10 mouse cellular contexts compared by ENCODE assay signal in genomic region chr19:46149091-46149490, GRCm38 (mm10). TPM values are rescaled to one million over a fixed set of nuclear protein-coding genes. Genes with fewer than 3 reads are reported as not detected.
DNase-seq lines count a peak whose midpoint lies in the region; ATAC-seq and TF ChIP-seq lines count a peak whose summit lies in the region.
"Had no signal": no experiment of that assay in that cellular context is flagged by ENCODE, and none has a peak within 500 bp of the region (broad histone marks: within the 10 kb centered on the region; RNA-seq: fewer than 3 reads in every experiment).

No protein-coding gene starts in this region.

- no peak overlapping the region for H3K27ac ChIP-seq in gastrocnemius, adult 2 months
- no peak overlapping the region for H3K27ac ChIP-seq in hindbrain, embryonic 12.5 days
- no peak overlapping the region for H3K27ac ChIP-seq in liver, embryonic 16.5 days (ENCODE audit: low read length)

- intact Hi-C loops in gastrocnemius, adult 2 months (cut with DNase I) = loop anchor here (5.0 kb wide), 2 partner anchors 38 to 78 kb away; no protein-coding TSS in a partner anchor
- intact Hi-C loops in gastrocnemius, postnatal 14 days (cut with DNase I; ENCODE audit: low total_unique reads) = no loop called here
- intact Hi-C loops in left cerebral cortex, postnatal 4 days (cut with DNase I) = no loop called here

- no peaks in the 10 kb centered on the region for H3K9me3 ChIP-seq in E14TG2a.4 (ENCODE audit: low read length)
- H3K9me3 ChIP-seq in hindbrain, embryonic 12.5 days (replicated peaks) = no peaks in the 10 kb centered on the region
- no peaks in the 10 kb centered on the region for H3K9me3 ChIP-seq in liver, embryonic 16.5 days (replicated peaks; ENCODE audit: control insufficient read depth, low read length)

- 27% methylated on average over 12 of the region's 12 CpGs for WGBS in hindbrain, embryonic 12.5 days
- WGBS in liver, embryonic 16.5 days (ENCODE audit: insufficient replicate concordance) = 25% methylated on average over 12 of the region's 12 CpGs

- no peak overlapping the region for H3K9ac ChIP-seq in hindbrain, embryonic 12.5 days
- no peak overlapping the region for H3K9ac ChIP-seq in liver, embryonic 16.5 days (ENCODE audit: low read depth, low read length)

- H3K27me3 ChIP-seq in E14TG2a.4 (ENCODE audit: insufficient read depth, low read length) = peaks cover 62% of the 10 kb centered on the region
- H3K27me3 ChIP-seq in hindbrain, embryonic 12.5 days = peaks cover 70% of the 10 kb centered on the region
- peaks cover 67% of the 10 kb centered on the region for H3K27me3 ChIP-seq in liver, embryonic 16.5 days (ENCODE audit: control insufficient read depth, insufficient read depth, low read depth, low read length)

- peak overlapping the region; percentile 92 for H3K4me3 ChIP-seq in gastrocnemius, adult 2 months
- H3K4me3 ChIP-seq in E14TG2a.4 (replicated peaks; ENCODE audit: low read length) = peak overlapping the region; percentile 90
- H3K4me3 ChIP-seq in hindbrain, embryonic 12.5 days = peak overlapping the region; percentile 45; the same call in 1 of the 2 replicates
- no peak overlapping the region; the same call in 1 of the 2 replicates for H3K4me3 ChIP-seq in liver, embryonic 16.5 days (ENCODE audit: low read depth, low read length)

- H3K4me2 ChIP-seq in hindbrain, embryonic 12.5 days (replicated peaks) = peak overlapping the region; percentile 90; the same call in 1 of the 2 replicates
- peak overlapping the region; percentile 75; the same call in 1 of the 2 replicates for H3K4me2 ChIP-seq in liver, embryonic 16.5 days (ENCODE audit: low read depth, low read length)

- no peak for TF ChIP-seq CTCF in gastrocnemius, adult 2 months (IDR thresholded peaks at IDR 0.05)
- no peak for TF ChIP-seq CTCF in E14TG2a.4 (conservative IDR thresholded peaks at IDR 0.05; ENCODE audit: low read length)

- H3K36me3 ChIP-seq in E14TG2a.4 (ENCODE audit: insufficient read depth, low read length) = no peaks in the 10 kb centered on the region
- no peaks in the 10 kb centered on the region for H3K36me3 ChIP-seq in hindbrain, embryonic 12.5 days
- H3K36me3 ChIP-seq in liver, embryonic 16.5 days (ENCODE audit: control insufficient read depth, insufficient read depth) = no peaks in the 10 kb centered on the region

- DNase-seq in gastrocnemius, adult 2 months = no peak
- no peak for DNase-seq in gastrocnemius, postnatal 14 days
- DNase-seq in kidney, postnatal 10 days = no peak
- DNase-seq in left cerebral cortex, postnatal 4 days = no peak

- no peak for ATAC-seq in hindbrain, embryonic 12.5 days (ENCODE audit: low FRiP score)
- ATAC-seq in liver, embryonic 16.5 days (ENCODE audit: low read depth) = no peak
- ATAC-seq in monocyte, adult 5-6 weeks (replicated peaks; ENCODE audit: insufficient number of reproducible peaks, low FRiP score, low TSS enrichment, poor library complexity, severe bottlenecking) = no peak

- H3K4me1 ChIP-seq in E14TG2a.4 (replicated peaks; ENCODE audit: low read depth, low read length) = peaks cover 38% of the 10 kb centered on the region
- peaks cover 31% of the 10 kb centered on the region for H3K4me1 ChIP-seq in hindbrain, embryonic 12.5 days
- peaks cover 27% of the 10 kb centered on the region for H3K4me1 ChIP-seq in liver, embryonic 16.5 days (ENCODE audit: control insufficient read depth, low read depth, low read length)

RNA-seq across cellular contexts. Expression of gene Pitx3, which starts 1.0 kb away (rescaled TPM):
- 10 to 100 TPM in 1 of 2 experiments, 1 to 10 TPM in 1; 4.6 to 15.1 TPM for total RNA-seq in gastrocnemius, adult 2 months (2021)
- total RNA-seq in gastrocnemius, postnatal 14 days (2021) = 10 to 100 TPM; 12.9 to 21.9 TPM
- polyA plus RNA-seq in hindbrain, embryonic 12.5 days (2016; fragmentation: Nextera tagmentation; extraction: Ambion mirVana) = 0.90 and 3.5 TPM in 2 replicates
- polyA plus RNA-seq in liver, embryonic 16.5 days (2015; fragmentation: Nextera tagmentation; extraction: Ambion mirVana) = 0.14 TPM in 1 of 2 replicates, not detected in the other
- total RNA-seq in monocyte, adult 5-6 weeks (2017) = not detected in 3 replicates
- not detected for total RNA-seq in left cerebral cortex, postnatal 4 days (2021)
- total RNA-seq: adrenal gland, adult 2 months; layer of hippocampus, adult 18-20 months had no signal
- polyA plus RNA-seq: adrenal gland, adult 2 months had no signal

RNA-seq across cellular contexts. Expression of gene Gbf1, which starts 3.2 kb away (rescaled TPM):
- 10 to 100 TPM; 47.4 to 59.0 TPM for total RNA-seq in gastrocnemius, adult 2 months (2021)
- 10 to 100 TPM; 45.0 to 47.8 TPM for total RNA-seq in gastrocnemius, postnatal 14 days (2021)
- 76.1 and 80.5 TPM in 2 replicates for polyA plus RNA-seq in hindbrain, embryonic 12.5 days (2016; fragmentation: Nextera tagmentation; extraction: Ambion mirVana)
- 14.8 and 15.3 TPM in 2 replicates for polyA plus RNA-seq in liver, embryonic 16.5 days (2015; fragmentation: Nextera tagmentation; extraction: Ambion mirVana)
- 41.0 to 56.7 TPM (median 55.5 TPM) in 3 replicates for total RNA-seq in monocyte, adult 5-6 weeks (2017)
- 100 to 1,000 TPM; 101 to 106 TPM for total RNA-seq in left cerebral cortex, postnatal 4 days (2021)

RNA-seq across cellular contexts. Expression of gene Elovl3, which starts 17.4 kb away (rescaled TPM):
- not detected for total RNA-seq in gastrocnemius, adult 2 months (2021)
- not detected for total RNA-seq in gastrocnemius, postnatal 14 days (2021)
- polyA plus RNA-seq in hindbrain, embryonic 12.5 days (2016; fragmentation: Nextera tagmentation; extraction: Ambion mirVana) = 0.23 TPM in 1 of 2 replicates, not detected in the other
- 0.06 and 0.19 TPM in 2 replicates for polyA plus RNA-seq in liver, embryonic 16.5 days (2015; fragmentation: Nextera tagmentation; extraction: Ambion mirVana)
- total RNA-seq in monocyte, adult 5-6 weeks (2017) = not detected in 3 replicates
- not detected for total RNA-seq in left cerebral cortex, postnatal 4 days (2021)
- total RNA-seq: layer of hippocampus, adult 18-20 months had no signal
